Mouse (Mus musculus) heart, adult 9 months (tissue): ENCODE data around the gene Fn1.

Source experiments
- DNase-seq, 2 experiments: peaks; one replicate each; pipeline ENCODE4 v3.0.0; 2022; ENCODE audit warnings: low spot score in 2 of 2

Fn1 gene

GRCm38 (mm10) chr1:71652551-71653399, at the start of gene Fn1:
Fn1 (minus strand) TSS chr1:71653200.
- DNase-seq, result peak; percentile 84 to 86

DNA sequence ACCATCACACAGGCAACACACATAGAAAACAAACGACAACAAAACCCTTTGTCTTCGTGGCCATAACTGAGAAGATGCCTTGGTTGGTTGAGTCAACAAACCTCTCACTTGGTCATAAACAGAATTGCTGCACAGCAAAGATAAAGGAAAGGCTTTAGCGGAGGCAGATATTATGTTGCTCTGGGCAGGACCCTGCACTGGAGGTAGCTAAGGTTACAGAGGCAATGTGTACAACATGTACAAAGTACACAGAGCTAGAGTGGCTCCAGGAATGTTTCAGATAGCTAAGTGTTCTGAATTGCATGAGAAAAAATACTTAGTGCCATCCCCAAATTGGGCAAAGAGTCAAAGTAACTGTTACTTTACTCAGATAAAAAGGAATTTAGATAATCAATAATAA, 43.1 kb upstream of the Fn1 start:
- no peak for DNase-seq

GRCm38 (mm10) chr1:71691472-71692277, 38.7 kb upstream of the Fn1 start:
- DNase-seq, result peak in 1 of 2 experiments; percentile 32

DNA sequence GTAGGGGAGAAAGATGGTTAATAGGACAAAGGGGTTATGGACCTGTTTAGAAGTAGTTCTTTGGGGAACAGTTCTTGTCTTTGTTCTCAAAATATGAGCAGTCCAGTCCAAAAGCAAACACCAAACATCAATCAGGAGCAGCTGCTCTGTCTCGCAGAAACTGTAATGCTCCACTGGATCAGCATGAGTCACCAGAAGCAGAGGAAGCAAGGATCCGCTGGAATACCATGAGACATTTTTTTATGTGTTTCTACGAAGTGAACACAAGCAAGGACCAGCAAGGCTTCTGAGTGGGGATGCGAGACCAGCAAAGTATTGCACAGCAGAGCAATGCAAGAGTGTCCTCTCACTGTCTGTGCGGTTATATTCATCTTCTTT, 35.9 kb upstream of the Fn1 start:
- peak; percentile 32 to 41 for DNase-seq

GRCm38 (mm10) chr1:71688272-71688925, 35.4 kb upstream of the Fn1 start:
- DNase-seq, result no peak

- DNase-seq, result peak in 1 of 2 experiments; percentile 32
These were observed 33.8 kb upstream of the Fn1 start for GRCm38 (mm10) chr1:71686791-71687190.

DNA sequence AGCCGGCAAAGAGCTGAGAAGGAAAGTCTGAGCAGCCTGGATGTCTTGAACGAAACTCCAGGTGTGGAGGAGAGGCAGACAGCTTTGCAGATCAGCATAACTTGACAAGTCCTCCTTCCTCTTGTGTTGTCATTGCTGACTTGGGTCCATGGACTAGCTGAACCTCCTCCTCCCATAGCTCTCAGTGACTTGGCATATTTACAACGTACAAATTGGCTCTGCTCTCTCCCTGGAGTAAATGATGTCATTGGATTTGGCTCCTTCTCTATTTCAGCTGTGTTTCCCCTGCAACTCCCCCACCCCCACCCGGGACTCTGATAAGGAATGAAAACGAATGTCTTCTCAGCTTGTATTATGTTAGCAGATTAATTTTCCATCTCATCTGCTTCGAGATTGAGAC, 30.7 kb upstream of the Fn1 start:
- peak; percentile 68 to 79 for DNase-seq

- DNase-seq, result no peak
These were observed 29.3 kb upstream of the Fn1 start for GRCm38 (mm10) chr1:71682194-71682715.

- no peak for DNase-seq
These were observed 28.3 kb upstream of the Fn1 start for GRCm38 (mm10) chr1:71681306-71681705.

DNA sequence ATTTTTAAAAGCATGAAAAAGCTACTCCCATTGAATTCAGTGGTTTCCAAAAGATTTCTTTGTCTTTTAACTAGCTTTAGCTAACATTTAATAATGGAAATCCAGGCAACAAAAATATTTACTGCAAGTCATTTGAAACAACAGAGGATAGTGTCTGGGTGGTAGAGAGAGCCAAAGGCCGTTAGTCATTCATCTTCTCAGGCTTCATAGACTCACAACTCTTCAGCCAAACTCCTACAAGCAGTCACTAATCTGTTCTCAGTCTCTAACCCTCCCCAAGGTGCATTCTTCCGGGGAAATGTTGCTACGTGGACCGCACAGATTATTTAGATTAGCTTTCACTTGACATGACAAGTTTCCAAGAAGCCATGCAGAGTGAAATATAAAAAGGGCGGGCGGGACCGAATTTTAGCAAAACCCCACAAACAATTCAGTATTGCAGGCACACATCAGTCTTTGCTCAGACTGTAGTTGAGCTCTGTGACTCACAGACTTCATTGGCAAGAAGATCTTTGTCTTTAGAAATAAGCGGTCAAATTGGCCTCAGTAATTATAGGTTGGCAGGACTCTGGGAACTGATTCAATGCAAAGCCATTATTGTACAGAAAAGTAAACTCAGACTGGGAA, 27.2 kb upstream of the Fn1 start:
- no peak for DNase-seq

DNA sequence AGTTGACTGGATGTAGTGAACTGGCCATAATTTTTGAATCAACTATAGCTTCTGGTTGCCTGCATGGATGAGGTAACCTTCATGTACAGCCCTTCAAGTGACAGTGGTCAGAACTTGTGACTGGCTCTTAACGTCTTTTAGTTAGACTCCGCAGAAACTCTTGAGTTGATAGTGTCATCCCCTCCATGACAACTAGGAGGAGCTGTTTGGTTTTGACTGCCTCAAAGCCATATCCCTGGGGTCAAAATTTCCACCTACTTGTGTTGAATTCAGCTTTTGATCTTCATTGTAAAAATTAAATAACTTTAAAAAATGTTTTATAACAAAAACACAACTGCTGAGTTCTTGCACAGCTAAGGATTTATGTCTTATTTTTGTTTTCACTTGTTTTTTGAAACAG, 22.4 kb upstream of the Fn1 start:
- no peak for DNase-seq

DNA sequence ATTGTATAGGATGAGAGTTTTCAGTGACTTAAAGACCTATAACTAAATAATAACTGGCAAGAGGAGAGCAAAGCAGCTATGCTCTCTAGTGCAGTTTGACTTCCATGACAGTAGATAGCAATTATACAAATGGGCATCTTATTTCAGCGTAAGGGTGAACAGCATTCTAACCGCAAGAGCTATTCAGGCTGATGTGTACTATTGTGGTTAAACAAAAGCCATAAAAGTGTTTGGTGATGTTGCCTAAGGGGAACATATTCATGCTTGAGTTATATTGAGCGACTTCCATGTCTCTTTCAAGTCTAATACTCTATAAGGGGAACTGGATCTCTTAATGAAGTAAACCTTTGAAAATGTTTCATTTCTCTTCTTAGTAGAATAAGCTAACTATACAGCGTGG, 21.3 kb upstream of the Fn1 start:
- no peak for DNase-seq

DNA sequence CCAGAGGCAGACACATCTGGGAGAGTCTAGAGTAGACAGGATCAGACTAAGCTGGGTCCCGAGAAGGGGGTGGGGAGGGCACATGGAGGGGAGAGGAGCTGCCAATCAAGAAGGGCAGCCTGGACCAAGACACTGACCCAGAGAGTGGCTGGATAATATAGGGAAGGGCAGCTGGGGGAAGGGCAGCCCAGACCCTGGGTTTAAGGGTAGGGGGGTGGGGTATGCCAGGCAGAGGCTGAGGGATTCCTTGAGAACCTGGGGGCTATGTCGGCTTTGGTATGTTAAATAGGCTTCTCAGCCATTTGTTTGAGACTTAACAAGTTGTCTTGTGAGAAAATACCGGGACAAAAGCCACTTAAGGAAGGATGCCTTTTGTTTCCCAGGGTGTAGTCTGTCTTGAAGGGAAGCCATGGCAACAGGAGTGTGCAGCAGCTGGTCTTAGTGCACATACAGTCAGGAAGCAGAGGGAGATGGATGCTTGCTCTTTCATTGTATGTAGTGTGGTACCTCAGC, 20.5 kb upstream of the Fn1 start:
- DNase-seq, result no peak

DNA sequence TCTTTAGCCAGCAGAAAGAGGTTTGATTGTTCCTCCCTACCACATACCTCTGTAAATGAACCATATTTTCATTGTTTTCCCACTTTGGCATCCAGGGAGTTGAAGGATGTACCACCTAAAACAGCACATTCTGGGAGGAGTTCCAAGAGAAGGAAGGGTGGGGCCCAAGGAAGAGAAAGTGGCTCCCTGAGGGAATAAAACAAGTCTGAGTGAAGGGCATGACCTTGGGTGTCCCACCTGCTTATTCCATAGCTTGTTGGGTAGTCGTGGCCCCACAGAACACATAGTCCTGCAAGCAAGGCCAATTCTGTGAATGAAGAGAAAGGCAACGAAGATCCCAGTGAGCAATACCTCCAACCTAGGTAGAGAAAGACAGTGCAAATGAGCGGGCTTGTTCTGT, 19.3 kb upstream of the Fn1 start:
- DNase-seq, result peak in 1 of 2 experiments; percentile 20

GRCm38 (mm10) chr1:71663242-71663641, 10.2 kb upstream of the Fn1 start:
- DNase-seq, result no peak

DNA sequence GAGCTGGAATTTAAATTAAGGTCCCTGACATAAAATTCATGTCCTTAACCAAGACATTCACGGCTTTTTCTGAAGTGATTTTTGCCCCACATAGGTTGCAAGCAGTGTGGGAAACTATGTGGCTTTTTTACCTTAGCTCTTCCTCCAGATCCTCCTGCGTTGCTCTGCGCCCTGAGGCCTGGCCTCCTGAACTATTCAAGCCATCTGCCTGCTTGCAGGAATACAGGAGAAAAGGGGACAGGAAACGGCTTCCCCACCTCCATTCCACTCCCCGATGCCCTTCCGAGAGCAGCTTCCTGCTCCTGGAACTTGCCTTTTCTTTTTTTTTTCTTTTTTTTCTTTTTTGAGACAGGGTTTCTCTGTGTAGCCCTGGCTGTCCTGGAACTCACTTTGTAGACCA, 5.6 kb upstream of the Fn1 start:
- no peak for DNase-seq

DNA sequence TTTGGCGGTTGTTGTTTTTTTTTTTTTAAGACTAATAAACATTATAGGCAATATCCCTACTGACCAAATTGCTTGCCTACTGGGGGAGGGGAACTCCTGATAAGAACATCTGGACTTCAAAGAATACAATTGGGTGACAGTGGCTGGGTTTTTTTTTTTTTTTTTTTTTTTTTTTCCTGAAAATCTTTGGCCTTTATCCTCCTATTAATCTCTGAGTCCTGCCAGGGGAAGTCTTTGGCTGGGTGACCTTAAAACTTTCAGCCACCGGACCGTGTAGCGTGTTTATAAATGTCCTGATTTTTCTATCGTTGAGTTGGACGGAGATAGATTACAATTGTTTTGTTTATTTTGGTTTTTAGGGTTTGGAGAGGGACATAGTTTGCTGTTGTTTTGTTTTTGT, 3.3 kb upstream of the Fn1 start:
- no peak for DNase-seq

DNA sequence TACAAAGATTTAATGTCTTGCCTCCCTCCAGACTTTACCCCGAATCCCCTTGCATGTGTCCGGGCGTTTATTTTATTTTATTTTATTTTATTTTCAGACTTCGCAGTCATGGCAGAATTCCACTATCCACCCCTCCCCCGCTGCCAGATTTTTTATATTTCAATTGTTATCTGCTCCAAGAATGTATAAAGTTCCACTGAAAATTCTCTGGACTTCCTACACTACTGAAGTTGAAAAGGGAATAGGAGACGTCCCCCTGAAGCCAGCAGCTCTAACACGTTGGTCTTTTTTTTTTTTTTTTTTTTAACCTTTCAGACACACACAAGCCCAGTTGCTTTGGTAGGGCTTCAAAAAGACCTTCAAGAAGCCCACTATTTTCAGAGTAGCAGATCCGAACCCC, 1.2 kb upstream of the Fn1 start:
- no peak for DNase-seq

DNA sequence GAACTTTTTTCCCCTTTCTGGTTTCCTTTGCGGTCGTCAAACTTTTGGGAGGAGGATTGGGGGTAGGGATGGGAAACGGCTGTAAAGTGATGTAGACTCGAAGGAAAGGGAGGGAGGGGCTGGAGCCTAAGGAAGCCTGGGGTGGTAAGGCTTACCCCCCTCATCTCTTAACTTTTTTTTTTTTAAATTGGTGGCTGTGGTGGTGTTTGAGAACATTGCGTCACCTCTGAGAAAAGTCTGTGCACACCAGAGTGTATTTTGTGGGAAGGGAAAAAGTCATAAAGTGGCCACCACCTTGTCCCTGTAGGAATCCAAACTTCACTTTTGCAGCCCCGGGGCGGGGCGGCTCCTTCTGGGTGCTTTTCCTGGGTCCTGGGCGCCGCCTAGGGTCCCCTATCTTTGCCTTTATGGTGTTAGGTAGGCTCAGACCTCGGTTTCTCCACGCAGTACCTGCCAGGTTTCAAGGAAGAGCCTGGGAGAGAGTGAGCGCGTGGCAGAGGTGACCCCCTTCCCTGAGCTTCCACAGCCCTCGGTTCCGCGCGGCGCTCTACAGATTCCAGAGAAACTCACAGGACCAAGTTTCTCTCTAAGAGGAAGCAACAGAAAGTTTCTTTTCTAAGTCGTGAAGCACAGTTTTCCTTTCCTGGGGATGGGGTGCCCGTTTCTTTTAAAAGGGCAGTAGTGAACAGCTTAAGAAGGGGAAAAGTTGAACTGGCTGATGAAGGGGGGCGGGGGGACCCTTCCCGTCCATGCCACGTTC, 580 bp upstream of the Fn1 start:
- DNase-seq, result peak; percentile 5 to 8

DNA sequence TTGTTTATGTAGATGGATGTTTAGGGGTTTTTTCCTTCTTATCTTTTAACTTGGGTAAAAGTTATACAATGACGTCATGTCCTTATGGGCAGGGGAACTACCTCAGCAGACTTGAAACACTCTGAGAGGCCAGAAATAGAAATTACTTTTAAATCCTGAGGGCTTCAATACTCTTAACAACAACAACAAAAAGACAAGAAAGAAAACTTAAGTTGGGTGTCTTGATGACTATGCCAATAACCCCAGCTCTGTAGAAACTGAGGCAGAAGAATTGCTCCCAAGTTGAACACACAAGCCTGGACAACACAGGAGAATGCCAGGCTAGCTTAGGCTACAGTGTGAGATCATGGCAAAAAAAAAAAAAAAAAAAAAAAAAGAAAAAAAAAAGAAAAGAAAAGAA, 1.2 kb downstream of the Fn1 start:
- no peak for DNase-seq

- no peak for DNase-seq
These were observed 1.7 kb downstream of the Fn1 start for GRCm38 (mm10) chr1:71651315-71651714.
